13 mouse cellular contexts compared by ENCODE assay signal in the genomic region with DNA sequence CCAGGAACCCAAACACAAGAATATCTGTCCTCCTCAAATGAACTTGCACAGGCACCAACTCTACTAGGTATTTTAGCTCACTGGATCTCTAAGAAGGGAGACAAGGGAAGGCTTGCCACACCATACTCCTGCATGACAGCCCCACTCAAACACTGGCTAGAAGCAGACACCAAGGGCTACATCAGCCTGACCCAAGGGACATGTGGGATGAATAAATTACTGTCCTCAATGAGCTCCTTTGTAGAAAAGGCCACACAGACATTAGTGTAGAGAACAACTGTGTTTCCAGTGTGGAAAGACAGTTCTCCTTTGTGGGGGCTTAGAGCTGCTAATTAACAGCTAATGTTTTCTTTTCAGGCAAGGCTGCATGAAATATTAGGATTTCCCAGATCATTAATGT.
A peak's percentile ranks its signal among the peaks of the same experiment; 100 is the strongest.
DNase-seq lines count a peak whose midpoint lies in the region; ATAC-seq and TF ChIP-seq lines count a peak whose summit lies in the region.
"Had no signal": no experiment of that assay in that cellular context is flagged by ENCODE, and none has a peak within 500 bp of the region (broad histone marks: within the 10 kb centered on the region; RNA-seq: fewer than 3 reads in every experiment).

No protein-coding gene starts in this region.

- H3K4me2 ChIP-seq in neural tube, embryonic 11.5 days (ENCODE audit: low read depth), result no peak overlapping the region
- no peak overlapping the region for H3K4me2 ChIP-seq in forebrain, postnatal 0 days (ENCODE audit: low read depth)
- H3K4me2 ChIP-seq: embryonic facial prominence, embryonic 15.5 days; liver, embryonic 11.5 days had no signal

- no peaks in the 10 kb centered on the region for H3K27me3 ChIP-seq in neural tube, embryonic 11.5 days (ENCODE audit: control insufficient read depth, insufficient read depth, low read length)
- H3K27me3 ChIP-seq in forebrain, postnatal 0 days (ENCODE audit: insufficient read depth, low read length), result no peaks in the 10 kb centered on the region
- H3K27me3 ChIP-seq: embryonic facial prominence, embryonic 15.5 days had no signal

- H3K4me1 ChIP-seq in neural tube, embryonic 11.5 days (ENCODE audit: control insufficient read depth, insufficient read depth, low read length), result no peaks in the 10 kb centered on the region
- H3K4me1 ChIP-seq in forebrain, postnatal 0 days (ENCODE audit: insufficient read depth), result no peaks in the 10 kb centered on the region; the same call in 1 of the 2 replicates
- H3K4me1 ChIP-seq: embryonic facial prominence, embryonic 15.5 days had no signal

- no peak overlapping the region for H3K4me3 ChIP-seq in neural tube, embryonic 11.5 days (ENCODE audit: low read depth, low read length)
- H3K4me3 ChIP-seq in forebrain, postnatal 0 days (ENCODE audit: low read depth, low read length), result no peak overlapping the region
- H3K4me3 ChIP-seq: embryonic facial prominence, embryonic 15.5 days had no signal

- no peak for TF ChIP-seq CTCF in forebrain, postnatal 0 days (IDR thresholded peaks at IDR 0.05; ENCODE audit: low read depth)

- no peak for DNase-seq in neural tube, embryonic 11.5 days (ENCODE audit: low spot score)
- DNase-seq in neural tube, embryonic 10.5 days (ENCODE audit: extremely low spot score, low spot score), result no peak
- no peak for DNase-seq in forebrain, postnatal 0 days
- DNase-seq in layer of hippocampus, adult 9-10 months (ENCODE audit: low spot score), result peak; percentile 10
- DNase-seq in thymus, postnatal 10 days (ENCODE audit: low spot score in 2 of 2), result no peak
- DNase-seq in urinary bladder, adult 2 months (ENCODE audit: low spot score), result no peak
- DNase-seq in kidney, adult 11 months, result no peak
- DNase-seq: cerebellum, postnatal 14 days; kidney, adult 2 months had no signal

- H3K36me3 ChIP-seq in neural tube, embryonic 11.5 days (ENCODE audit: control insufficient read depth, insufficient read depth, low read length), result no peaks in the 10 kb centered on the region
- no peaks in the 10 kb centered on the region for H3K36me3 ChIP-seq in forebrain, postnatal 0 days (ENCODE audit: insufficient read depth)
- H3K36me3 ChIP-seq: embryonic facial prominence, embryonic 15.5 days had no signal

- peak; percentile 53; the same call in 1 of the 2 replicates for ATAC-seq in neural tube, embryonic 11.5 days (ENCODE audit: insufficient read depth, low FRiP score, low TSS enrichment)
- peak; percentile 81 for ATAC-seq in forebrain, postnatal 0 days
- ATAC-seq: lung, postnatal 0 days had no signal

- H3K27ac ChIP-seq in neural tube, embryonic 11.5 days (ENCODE audit: low read depth, low read length), result no peak overlapping the region
- no peak overlapping the region for H3K27ac ChIP-seq in forebrain, postnatal 0 days (ENCODE audit: low read depth, low read length)
- H3K27ac ChIP-seq: embryonic facial prominence, embryonic 15.5 days; stomach, postnatal 0 days had no signal

- no peaks in the 10 kb centered on the region for H3K9me3 ChIP-seq in neural tube, embryonic 11.5 days (ENCODE audit: control insufficient read depth, low read length)
- no peaks in the 10 kb centered on the region for H3K9me3 ChIP-seq in forebrain, postnatal 0 days (ENCODE audit: low read length)
- H3K9me3 ChIP-seq: embryonic facial prominence, embryonic 15.5 days had no signal

- H3K9ac ChIP-seq in neural tube, embryonic 11.5 days (ENCODE audit: low read length), result no peak overlapping the region
- H3K9ac ChIP-seq in forebrain, postnatal 0 days, result no peak overlapping the region
- H3K9ac ChIP-seq: embryonic facial prominence, embryonic 15.5 days had no signal
